Mouse (Mus musculus): Measurements from ENCODE around the gene Pim1. TPM values are rescaled to one million over a fixed set of nuclear protein-coding genes. Genes with fewer than 3 reads are reported as not detected.

Pim1 gene
- polyA plus RNA-seq, 1 experiment, result 35.8 TPM

DNA sequence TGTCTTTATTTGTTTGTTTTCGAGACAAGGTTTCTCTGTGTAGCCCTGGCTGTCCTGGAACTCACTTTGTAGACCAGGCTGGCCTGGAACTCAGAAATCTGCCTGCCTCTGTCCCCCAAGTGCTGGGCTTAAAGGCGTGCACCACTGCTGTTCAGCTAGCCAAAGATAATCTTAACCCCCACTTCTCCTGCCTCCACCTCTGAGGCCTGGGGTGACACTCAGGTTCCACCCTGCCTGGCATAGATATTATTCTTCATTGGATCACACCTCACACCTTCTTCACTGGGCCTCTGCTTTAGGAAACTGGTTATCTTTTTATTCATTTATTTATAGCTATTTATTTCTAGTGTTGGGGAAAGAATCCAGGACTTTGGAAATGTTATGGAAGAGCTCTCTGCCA lies 10.3 kb upstream of the Pim1 start:
- Histone ChIP-seq H3K4me1 (ENCODE audit: control insufficient read depth, insufficient read depth, low read length) (no peaks in the 10 kb centered on the region), H3K4me3 (replicated peaks; ENCODE audit: extremely low read depth, low read depth, low read length) (no peak overlapping the region)
- no peak for TF ChIP-seq CTCF (IDR thresholded peaks at IDR 0.05; ENCODE audit: insufficient read depth, low read length)
- no peak for TF ChIP-seq POLR2A (IDR thresholded peaks at IDR 0.05; ENCODE audit: borderline replicate concordance, extremely low read depth, low read depth, low read length)
- no peak for DNase-seq
- WGBS, result 90% methylated on average over 2 of the region's 2 CpGs

DNA sequence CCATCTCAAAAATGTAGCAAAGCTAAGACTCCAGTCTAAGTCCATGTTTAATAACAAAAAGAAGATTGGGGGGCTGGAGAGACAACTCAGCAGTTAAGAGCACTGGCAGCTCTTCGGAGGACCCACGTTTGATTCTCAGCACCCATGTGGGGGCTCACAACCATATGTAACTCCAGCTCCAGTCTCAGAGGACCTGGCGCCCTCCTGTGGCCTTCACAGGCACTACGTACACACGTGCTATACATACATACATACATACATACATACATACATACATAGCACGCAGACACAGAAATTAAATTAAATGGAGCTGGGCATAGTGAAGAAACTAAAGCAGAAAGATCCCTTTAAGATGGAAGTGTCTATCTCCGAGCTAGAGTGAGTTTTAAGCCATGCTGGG lies 7.9 kb upstream of the Pim1 start:
- TF ChIP-seq CTCF (IDR thresholded peaks at IDR 0.05; ENCODE audit: insufficient read depth, low read length) (0 out of 2 replicates have a peak, but pooled peaks have one; percentile 6), POLR2A (IDR thresholded peaks at IDR 0.05; ENCODE audit: borderline replicate concordance, extremely low read depth, low read depth, low read length) (no peak)
- Histone ChIP-seq H3K4me1 (ENCODE audit: control insufficient read depth, insufficient read depth, low read length) (no peaks in the 10 kb centered on the region), H3K4me3 (replicated peaks; ENCODE audit: extremely low read depth, low read depth, low read length) (no peak overlapping the region)
- 89% methylated on average over 7 of the region's 7 CpGs for WGBS
- no peak for DNase-seq

DNA sequence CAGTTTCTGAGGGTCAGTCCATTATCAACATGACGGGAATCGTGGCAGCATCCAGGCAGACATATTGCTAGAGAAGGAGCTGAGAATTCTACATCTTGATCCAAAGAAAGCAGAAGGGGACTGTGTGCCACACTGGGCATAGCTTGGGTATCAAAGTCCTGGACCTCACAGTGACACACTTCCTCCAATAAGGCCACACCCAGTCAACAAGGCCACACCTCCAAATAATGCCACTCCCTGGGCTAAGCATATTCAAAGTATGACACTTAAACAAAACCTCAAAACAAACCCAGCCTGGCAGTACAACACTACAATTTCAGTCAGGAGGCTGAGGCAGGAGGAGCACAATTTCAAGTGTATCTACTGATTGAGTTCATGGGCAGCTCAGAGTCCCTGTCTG lies 7.3 kb upstream of the Pim1 start:
- 97% methylated on average over 2 of the region's 2 CpGs for WGBS
- H3K4me1 ChIP-seq (ENCODE audit: control insufficient read depth, insufficient read depth, low read length), result no peaks in the 10 kb centered on the region
- no peak overlapping the region for H3K4me3 ChIP-seq (replicated peaks; ENCODE audit: extremely low read depth, low read depth, low read length)
- no peak for DNase-seq
- no peak for TF ChIP-seq CTCF (IDR thresholded peaks at IDR 0.05; ENCODE audit: insufficient read depth, low read length)

DNA sequence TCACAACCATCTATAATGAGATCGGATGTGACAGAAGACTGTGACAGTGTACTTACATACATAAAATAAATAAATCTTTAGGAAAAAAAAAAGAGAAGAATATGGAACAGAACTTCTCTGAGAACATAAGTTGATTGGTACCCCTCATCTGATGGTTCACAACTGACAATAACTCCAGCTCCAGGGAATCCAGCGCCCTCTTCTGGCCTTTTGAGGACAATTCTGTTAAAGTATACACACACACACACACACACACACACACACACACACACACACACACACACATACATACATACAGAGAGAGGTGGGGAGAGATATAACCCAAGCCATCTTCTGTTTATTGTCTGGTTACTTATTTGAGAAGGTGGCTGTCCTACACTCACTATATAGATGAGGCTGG lies 6.1 kb upstream of the Pim1 start:
- Histone ChIP-seq H3K4me3 (replicated peaks; ENCODE audit: extremely low read depth, low read depth, low read length) (no peak overlapping the region), H3K4me1 (ENCODE audit: control insufficient read depth, insufficient read depth, low read length) (peaks cover 6% of the 10 kb centered on the region; the same call in 1 of the 2 replicates)
- WGBS, result 87% methylated on average over 2 of the region's 2 CpGs
- DNase-seq, result no peak
- TF ChIP-seq POLR2A (IDR thresholded peaks at IDR 0.05; ENCODE audit: borderline replicate concordance, extremely low read depth, low read depth, low read length), result no peak
- no peak for TF ChIP-seq CTCF (IDR thresholded peaks at IDR 0.05; ENCODE audit: insufficient read depth, low read length)

DNA sequence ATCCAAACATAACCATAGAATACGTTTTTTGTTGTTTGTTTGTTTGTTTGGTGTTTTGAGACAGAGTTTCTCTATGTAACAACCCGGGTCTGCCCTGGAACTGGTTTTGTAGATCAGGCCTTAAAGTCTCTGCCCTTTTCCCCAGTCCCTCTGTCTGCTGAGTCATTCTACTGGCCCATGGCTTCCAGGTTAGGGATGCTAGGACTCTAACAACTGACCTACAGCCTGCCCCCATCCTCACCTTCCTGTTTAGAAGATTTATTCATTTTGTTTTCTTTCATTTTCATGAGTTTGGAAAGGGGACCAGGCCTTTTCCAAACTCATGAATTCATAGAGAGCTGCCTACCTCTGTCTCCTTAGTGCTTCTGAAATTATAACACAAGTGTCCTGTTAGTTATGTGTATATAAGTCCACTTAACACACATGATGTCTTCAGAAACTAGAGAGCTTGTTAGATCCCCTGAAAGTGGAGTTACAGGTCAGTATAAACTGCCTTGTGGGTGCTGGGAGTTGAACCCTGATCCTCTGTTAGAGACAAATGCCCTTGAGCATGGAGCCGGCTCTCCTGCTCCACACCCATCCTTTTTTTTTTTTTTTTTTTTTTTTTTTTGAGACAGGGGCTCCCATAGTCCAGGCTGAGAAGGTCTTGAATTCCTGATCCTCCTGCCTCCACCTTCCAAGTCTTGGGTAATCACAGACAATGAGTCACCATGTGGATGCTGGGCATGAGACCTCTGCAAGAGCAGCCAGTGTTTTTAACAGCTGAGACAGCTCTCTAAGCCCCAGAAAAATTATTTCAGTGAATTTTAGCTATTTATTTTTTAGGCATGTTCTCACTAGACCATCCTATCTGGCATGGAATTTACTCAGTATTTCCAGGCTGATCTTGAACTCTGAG lies 5.0 kb upstream of the Pim1 start:
- no peak overlapping the region for H3K4me3 ChIP-seq (replicated peaks; ENCODE audit: extremely low read depth, low read depth, low read length)
- WGBS, result 68% methylated on average over 3 of the region's 3 CpGs
- DNase-seq, result no peak
- TF ChIP-seq POLR2A (IDR thresholded peaks at IDR 0.05; ENCODE audit: borderline replicate concordance, extremely low read depth, low read depth, low read length) (no peak), CTCF (IDR thresholded peaks at IDR 0.05; ENCODE audit: insufficient read depth, low read length) (no peak)
- H3K4me1 ChIP-seq (ENCODE audit: control insufficient read depth, insufficient read depth, low read length), result peaks cover 6% of the 10 kb centered on the region; the same call in 1 of the 2 replicates

DNA sequence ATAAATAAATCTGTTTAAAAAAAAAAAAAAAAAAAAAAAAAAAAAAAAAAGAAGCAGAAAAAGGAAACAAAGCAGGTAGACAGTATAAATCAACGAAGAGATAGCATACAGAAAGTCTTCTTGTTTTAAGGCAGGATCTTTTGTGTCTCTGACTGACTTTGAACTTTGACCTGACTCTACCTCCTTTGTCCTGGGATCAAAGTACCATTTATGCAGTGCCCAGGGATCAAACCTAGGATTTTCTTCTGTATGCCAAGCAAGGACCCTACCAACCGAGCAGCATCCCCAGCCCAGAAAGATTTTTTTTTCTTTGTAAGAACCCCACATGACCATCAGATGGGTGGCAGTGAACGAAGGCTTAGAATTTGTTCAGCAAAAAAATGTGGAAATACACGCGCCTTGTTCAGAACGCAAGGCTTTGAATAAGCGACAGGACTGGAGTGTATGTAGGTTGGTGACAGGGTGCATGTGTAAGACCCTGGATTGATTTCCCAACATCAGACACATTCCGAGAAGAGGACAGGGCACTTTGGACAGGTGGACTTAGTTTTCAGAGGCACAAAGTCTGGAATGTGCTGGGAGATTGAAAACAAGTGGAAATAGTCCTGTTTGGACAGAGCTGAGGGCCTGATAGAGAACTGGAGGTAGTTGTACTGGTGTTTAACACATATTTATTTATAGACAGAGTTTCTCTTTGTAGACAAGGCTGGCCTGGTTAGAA lies 2.1 kb upstream of the Pim1 start:
- 75% methylated on average over 8 of the region's 8 CpGs for WGBS
- Histone ChIP-seq H3K4me3 (replicated peaks; ENCODE audit: extremely low read depth, low read depth, low read length) (no peak overlapping the region), H3K4me1 (ENCODE audit: control insufficient read depth, insufficient read depth, low read length) (peaks cover 8% of the 10 kb centered on the region)
- TF ChIP-seq POLR2A (IDR thresholded peaks at IDR 0.05; ENCODE audit: borderline replicate concordance, extremely low read depth, low read depth, low read length) (no peak), CTCF (IDR thresholded peaks at IDR 0.05; ENCODE audit: insufficient read depth, low read length) (no peak)
- no peak for DNase-seq

DNA sequence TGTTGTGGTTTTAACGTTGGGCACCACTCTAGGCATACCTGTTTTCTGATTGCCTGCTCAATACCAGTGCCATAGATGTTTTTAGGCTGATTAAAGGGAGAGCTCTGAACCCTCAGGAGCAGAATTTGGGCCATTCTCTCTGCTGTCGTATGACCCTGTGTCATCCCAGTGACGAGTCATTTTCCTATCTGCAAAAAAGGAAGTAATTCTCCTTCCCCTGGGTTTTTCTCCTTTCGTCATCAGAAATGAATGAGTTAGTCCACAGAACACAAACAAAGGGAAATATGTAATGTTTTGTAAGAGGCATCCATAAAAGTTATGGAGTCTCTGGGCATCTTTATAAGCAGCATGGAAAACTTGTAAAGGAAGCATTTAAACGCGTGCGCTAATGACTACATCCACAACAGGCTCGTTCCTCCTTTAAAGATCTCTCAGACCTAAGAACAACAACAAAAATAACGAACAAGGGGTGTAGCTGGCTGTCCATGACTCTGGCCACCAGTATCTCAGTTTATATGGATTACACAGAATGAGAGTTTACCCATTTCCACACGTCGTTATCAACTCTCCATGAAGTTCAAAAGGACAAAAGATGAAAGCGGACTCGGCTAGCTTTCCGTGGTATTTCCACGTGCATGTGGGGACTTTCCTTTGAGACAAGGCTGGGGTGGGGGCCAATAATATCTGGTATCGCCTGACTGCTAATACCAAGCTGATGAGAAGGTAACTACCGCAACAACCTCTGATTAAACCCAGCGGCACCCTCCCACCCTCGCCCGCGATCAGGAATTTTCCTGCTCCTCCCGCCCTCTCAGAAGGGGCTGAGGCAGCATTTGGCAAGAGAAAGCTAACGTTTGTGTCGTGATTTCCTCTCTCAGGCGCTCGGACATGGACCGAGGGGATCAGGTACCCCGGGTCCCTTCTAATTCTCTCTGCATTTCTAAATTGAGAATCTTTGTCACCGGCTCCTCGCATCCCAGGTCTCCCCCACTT lies 1.3 kb upstream of the Pim1 start:
- 3% methylated on average over 30 of the region's 30 CpGs for WGBS
- DNase-seq, result no peak

DNA sequence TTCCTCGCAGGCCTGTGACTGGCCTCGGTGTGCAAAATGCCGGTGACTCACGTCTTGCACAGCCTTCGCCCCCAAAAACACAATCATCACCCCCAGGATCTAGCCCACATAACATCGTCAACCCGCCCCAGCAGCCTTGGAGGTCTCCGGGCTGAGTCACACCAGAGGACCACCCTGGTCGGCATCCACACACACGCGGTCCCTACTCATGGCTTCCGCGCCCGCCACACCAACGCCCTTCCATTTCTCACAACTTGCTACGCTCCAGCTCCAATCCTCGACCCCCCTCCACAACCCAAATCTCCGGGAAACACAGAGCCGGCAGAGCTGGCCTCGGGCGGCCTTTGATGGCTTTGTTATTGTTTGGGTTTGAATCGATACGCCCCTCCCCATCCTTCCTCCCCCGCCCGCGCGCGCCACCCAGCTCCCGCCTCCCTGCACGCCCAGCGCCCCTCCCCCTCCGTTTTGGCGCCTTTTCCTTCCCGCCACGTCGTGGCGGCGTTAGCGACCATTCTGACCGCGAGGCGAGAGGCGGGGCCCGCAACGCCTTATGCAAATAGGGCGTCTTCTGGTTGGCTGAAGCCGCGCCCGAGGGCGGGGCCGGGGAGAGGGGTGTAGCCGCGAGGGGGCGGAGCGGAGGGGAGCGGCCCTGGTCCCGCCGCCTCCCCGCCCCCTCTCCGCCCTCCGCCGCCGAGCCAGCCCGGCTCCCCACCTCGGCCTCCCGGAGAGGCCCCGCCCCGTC lies 411 bp upstream of the Pim1 start:
- peak overlapping the region; percentile 82 for H3K4me3 ChIP-seq (replicated peaks; ENCODE audit: extremely low read depth, low read depth, low read length)
- TF ChIP-seq POLR2A (IDR thresholded peaks at IDR 0.05; ENCODE audit: borderline replicate concordance, extremely low read depth, low read depth, low read length), result peak; percentile 90; the same call in 1 of the 2 replicates
- no peak for TF ChIP-seq CTCF (IDR thresholded peaks at IDR 0.05; ENCODE audit: insufficient read depth, low read length)
- whole genome bisulfite sequencing, result 2% methylated on average over 62 of the region's 68 CpGs
- peaks cover 10% of the 10 kb centered on the region for H3K4me1 ChIP-seq (ENCODE audit: control insufficient read depth, insufficient read depth, low read length)
- peak; percentile 97 for DNase-seq

More for the DNA sequence above, 1.3 kb upstream of the Pim1 start:
- peak overlapping the region; percentile 82 for H3K4me3 ChIP-seq (replicated peaks; ENCODE audit: extremely low read depth, low read depth, low read length)
- TF ChIP-seq POLR2A (IDR thresholded peaks at IDR 0.05; ENCODE audit: borderline replicate concordance, extremely low read depth, low read depth, low read length) (peak; percentile 55; the same call in 1 of the 2 replicates), CTCF (IDR thresholded peaks at IDR 0.05; ENCODE audit: insufficient read depth, low read length) (no peak)
- peaks cover 10% of the 10 kb centered on the region for H3K4me1 ChIP-seq (ENCODE audit: control insufficient read depth, insufficient read depth, low read length)

Data from lung, adult 2 months (tissue).